Mouse (Mus musculus) myocyte (in vitro differentiated cells): ENCODE measurements at regions not wholly inside any gene's neighbourhood (a gene's known extent, or its start where the extent isn't known, plus 50 kb on each side); places are given as distances from the start of the nearest gene placed in this dataset.

Experiments used
- H3K27me3 ChIP-seq: one replicate; pipeline ENCODE4 v1.6.1; 2011; ENCODE audit not compliant: control insufficient read depth, insufficient read depth, insufficient read length
- H3K36me3 ChIP-seq: one replicate; pipeline ENCODE4 v1.6.1; 2011; ENCODE audit not compliant: control insufficient read depth, insufficient read depth
- H3K4me2 ChIP-seq: one replicate; pipeline ENCODE4 v1.6.1; 2011; ENCODE audit warnings: low read depth, control low read depth
- H3K4me3 ChIP-seq: one replicate; pipeline ENCODE4 v1.5.1; 2011; ENCODE audit warnings: mild to moderate bottlenecking, control low read depth, moderate library complexity
- H3K79me2 ChIP-seq: one replicate; pipeline ENCODE4 v1.6.1; 2011; ENCODE audit not compliant: control insufficient read depth, insufficient read depth
- H3ac ChIP-seq: one replicate; pipeline ENCODE4 v1.6.1; 2011; ENCODE audit not compliant: control insufficient read depth, insufficient read length
- CEBPB ChIP-seq: IDR thresholded peaks from 2 replicates; pipeline ENCODE4 v1.6.1; 2011; ENCODE audit warnings: mild to moderate bottlenecking, moderate library complexity; ENCODE audit not compliant: poor library complexity, insufficient read depth, severe bottlenecking
- E2F4 ChIP-seq: IDR thresholded peaks from one replicate; pipeline ENCODE4 v1.6.1; 2011; ENCODE audit warnings: mild to moderate bottlenecking, control low read depth, moderate library complexity; ENCODE audit not compliant: insufficient read depth
- MAX ChIP-seq: IDR thresholded peaks from one replicate; pipeline ENCODE4 v1.6.1; 2011; ENCODE audit warnings: low read depth, mild to moderate bottlenecking, control low read depth
- MYOD1 ChIP-seq, 3 experiments: IDR thresholded peaks; one replicate each; pipeline ENCODE4 v1.6.1; 2011; ENCODE audit warnings: control low read depth in 2 of 3, low read depth in 2 of 3, mild to moderate bottlenecking in 2 of 3, moderate library complexity in 1 of 3; ENCODE audit not compliant: insufficient read length in 2 of 3, control insufficient read depth in 1 of 3
- MYOG ChIP-seq, 3 experiments: IDR thresholded peaks; one replicate each; pipeline ENCODE4 v1.6.1; 2011; ENCODE audit warnings: control low read depth in 2 of 3, low read depth in 2 of 3, mild to moderate bottlenecking in 2 of 3; ENCODE audit not compliant: insufficient read length in 2 of 3, control insufficient read depth in 1 of 3, insufficient read depth in 1 of 3
- POLR2A ChIP-seq: IDR thresholded peaks from one replicate; pipeline ENCODE4 v1.6.1; 2011; ENCODE audit warnings: low read depth, mild to moderate bottlenecking, control low read depth, moderate library complexity; ENCODE audit not compliant: insufficient read length
- POLR2AphosphoS2 ChIP-seq: IDR thresholded peaks from one replicate; pipeline ENCODE4 v1.6.1; 2011; ENCODE audit warnings: low read depth, control low read depth; ENCODE audit not compliant: insufficient read length
- REST ChIP-seq: IDR thresholded peaks from one replicate; pipeline ENCODE4 v1.6.1; 2011; ENCODE audit warnings: mild to moderate bottlenecking, control low read depth, moderate library complexity; ENCODE audit not compliant: insufficient read depth, insufficient read length
- SRF ChIP-seq: IDR thresholded peaks from one replicate; pipeline ENCODE4 v1.6.1; 2011; ENCODE audit warnings: low read depth; ENCODE audit not compliant: control insufficient read depth, insufficient read length
- TCF12 ChIP-seq: IDR thresholded peaks from one replicate; pipeline ENCODE4 v1.6.1; 2011; ENCODE audit warnings: mild to moderate bottlenecking, control low read depth; ENCODE audit not compliant: poor library complexity, insufficient read depth, severe bottlenecking
- TCF3 ChIP-seq: IDR thresholded peaks from one replicate; pipeline ENCODE4 v1.6.1; 2011; ENCODE audit warnings: low read depth, control low read depth; ENCODE audit not compliant: insufficient read length
- USF1 ChIP-seq: IDR thresholded peaks from one replicate; pipeline ENCODE4 v1.6.1; 2011; ENCODE audit warnings: low read depth, mild to moderate bottlenecking, control low read depth, moderate library complexity

GRCm38 (mm10) chr1:81516575-81517210 lies 439.9 kb downstream of the Nyap2 start:
- Histone ChIP-seq H3K79me2 (no peaks in the 10 kb centered on the region), H3K27me3 (no peaks in the 10 kb centered on the region), H3K4me2 (no peak overlapping the region), H3K36me3 (no peaks in the 10 kb centered on the region), H3K4me3 (no peak overlapping the region), H3ac (no peak overlapping the region)
- TF ChIP-seq POLR2AphosphoS2 (no peak), SRF (no peak), REST (no peak), CEBPB (no peak), MYOG (IDR thresholded peaks at IDR 0.05; ENCODE audit: control insufficient read depth in 1 of 3, insufficient read depth in 1 of 3, insufficient read length in 2 of 3, low read depth in 2 of 3) (no peak), USF1 (no peak), MYOD1 (IDR thresholded peaks at IDR 0.05; ENCODE audit: control insufficient read depth in 1 of 3, insufficient read length in 2 of 3, low read depth in 2 of 3) (no peak), MAX (no peak), TCF12 (no peak), TCF3 (no peak), POLR2A (no peak), E2F4 (no peak)

- TF ChIP-seq MYOG (IDR thresholded peaks at IDR 0.05; ENCODE audit: control insufficient read depth in 1 of 3, insufficient read depth in 1 of 3, insufficient read length in 2 of 3, low read depth in 2 of 3) (no peak), POLR2A (no peak), E2F4 (no peak), MAX (no peak), TCF3 (no peak), USF1 (no peak), REST (no peak), TCF12 (no peak), POLR2AphosphoS2 (no peak), CEBPB (no peak), MYOD1 (IDR thresholded peaks at IDR 0.05; ENCODE audit: control insufficient read depth in 1 of 3, insufficient read length in 2 of 3, low read depth in 2 of 3) (no peak), SRF (no peak)
- no peaks in the 10 kb centered on the region for H3K27me3 ChIP-seq
- H3K36me3 ChIP-seq: no peaks in the 10 kb centered on the region
- H3ac ChIP-seq: no peak overlapping the region
- H3K4me2 ChIP-seq: no peak overlapping the region
- H3K79me2 ChIP-seq: no peaks in the 10 kb centered on the region
- H3K4me3 ChIP-seq: no peak overlapping the region
Measured at GRCm38 (mm10) chr1:81520420-81521273, 443.9 kb downstream of the Nyap2 start.

GRCm38 (mm10) chr1:81522929-81523328 lies 446.2 kb downstream of the Nyap2 start:
- no peak for TF ChIP-seq MAX
- no peak for TF ChIP-seq TCF3
- TF ChIP-seq USF1: no peak
- no peak for TF ChIP-seq E2F4
- TF ChIP-seq MYOD1 (IDR thresholded peaks at IDR 0.05; ENCODE audit: control insufficient read depth in 1 of 3, insufficient read length in 2 of 3, low read depth in 2 of 3): no peak
- no peak for TF ChIP-seq REST
- H3K27me3 ChIP-seq: no peaks in the 10 kb centered on the region
- no peaks in the 10 kb centered on the region for H3K79me2 ChIP-seq
- no peak overlapping the region for H3K4me2 ChIP-seq
- H3K4me3 ChIP-seq: no peak overlapping the region
- no peaks in the 10 kb centered on the region for H3K36me3 ChIP-seq
- H3ac ChIP-seq: no peak overlapping the region

GRCm38 (mm10) chr1:81525821-81526220 lies 449.1 kb downstream of the Nyap2 start:
- no peaks in the 10 kb centered on the region for H3K79me2 ChIP-seq
- no peak overlapping the region for H3K4me3 ChIP-seq
- no peak for TF ChIP-seq SRF
- TF ChIP-seq POLR2AphosphoS2: no peak
- TF ChIP-seq MYOD1 (IDR thresholded peaks at IDR 0.05; ENCODE audit: control insufficient read depth in 1 of 3, insufficient read length in 2 of 3, low read depth in 2 of 3): no peak
- TF ChIP-seq REST: no peak
- no peak for TF ChIP-seq MYOG (IDR thresholded peaks at IDR 0.05; ENCODE audit: control insufficient read depth in 1 of 3, insufficient read depth in 1 of 3, insufficient read length in 2 of 3, low read depth in 2 of 3)
- no peak for TF ChIP-seq MAX
- H3K27me3 ChIP-seq: no peaks in the 10 kb centered on the region
- no peak overlapping the region for H3K4me2 ChIP-seq
- H3K36me3 ChIP-seq: no peaks in the 10 kb centered on the region
- H3ac ChIP-seq: no peak overlapping the region
